Mouse (Mus musculus): ENCODE data around the gene Gcc2. TPM values are rescaled to one million over a fixed set of nuclear protein-coding genes. Genes with fewer than 3 reads are reported as not detected.
"Not testable (repeated sequence)": the region's sequence is repeated elsewhere in the genome, so short reads cannot be mapped to it uniquely, and the experiment has no call there.

The Gcc2 gene
- 10 to 100 TPM; 76.6 to 79.4 TPM for total RNA-seq (2021)
- long read RNA-seq, experiment 1, full-length matches to known transcripts, result 11 of 21 reads
- long read RNA-seq, experiment 1, partial matches to known transcripts, result 8 of 21 reads
- long read RNA-seq, experiment 1, other reads (novel, unspliced or antisense), result 2 of 21 reads
- long read RNA-seq, experiment 2, full-length matches to known transcripts, result 7 of 14 reads
- long read RNA-seq, experiment 2, partial matches to known transcripts, result 6 of 14 reads
- long read RNA-seq, experiment 2, other reads (novel, unspliced or antisense), result 1 of 14 reads

- DNase-seq (ENCODE audit: low spot score in 2 of 2), result peak; percentile 91 to 92
- intact Hi-C loops (cut with DNase I), result loop anchor here (10.0 kb wide), 1 partner anchor 511 kb away; no protein-coding TSS in a partner anchor
These were observed at the start of gene Gcc2 for GRCm38 (mm10) chr10:58255213-58255892. Gcc2 (plus strand) TSS chr10:58255497.

- intact Hi-C loops (cut with DNase I), result no loop called here
- DNase-seq (ENCODE audit: low spot score in 2 of 2), result no peak
These were observed 49.3 kb upstream of the Gcc2 start for GRCm38 (mm10) chr10:58205986-58206385.

- intact Hi-C loops (cut with DNase I), result no loop called here
- DNase-seq (ENCODE audit: low spot score in 2 of 2), result no peak
These were observed 48.5 kb upstream of the Gcc2 start for GRCm38 (mm10) chr10:58206639-58207404.

- no peak for DNase-seq (ENCODE audit: low spot score in 2 of 2)
- intact Hi-C loops (cut with DNase I), result no loop called here
These were observed 45.4 kb upstream of the Gcc2 start for GRCm38 (mm10) chr10:58209710-58210467.

GRCm38 (mm10) chr10:58210514-58210913, 44.8 kb upstream of the Gcc2 start:
- DNase-seq (ENCODE audit: low spot score in 2 of 2), result no peak
- intact Hi-C loops (cut with DNase I), result no loop called here

- intact Hi-C loops (cut with DNase I), result no loop called here
- no peak for DNase-seq (ENCODE audit: low spot score in 2 of 2)
These were observed 44.1 kb upstream of the Gcc2 start for GRCm38 (mm10) chr10:58211213-58211612.

GRCm38 (mm10) chr10:58212230-58212629, 43.1 kb upstream of the Gcc2 start:
- no peak for DNase-seq (ENCODE audit: low spot score in 2 of 2)
- intact Hi-C loops (cut with DNase I), result no loop called here

- DNase-seq (ENCODE audit: low spot score in 2 of 2), result no peak
- intact Hi-C loops (cut with DNase I), result no loop called here
These were observed 40.8 kb upstream of the Gcc2 start for GRCm38 (mm10) chr10:58214497-58214896.

GRCm38 (mm10) chr10:58214934-58215333, 40.4 kb upstream of the Gcc2 start:
- DNase-seq (ENCODE audit: low spot score in 2 of 2), result no peak
- intact Hi-C loops (cut with DNase I), result no loop called here

- intact Hi-C loops (cut with DNase I), result no loop called here
- no peak for DNase-seq (ENCODE audit: low spot score in 2 of 2)
These were observed 39.9 kb upstream of the Gcc2 start for GRCm38 (mm10) chr10:58215353-58215752.

GRCm38 (mm10) chr10:58217366-58217765, 37.9 kb upstream of the Gcc2 start:
- intact Hi-C loops (cut with DNase I), result no loop called here
- DNase-seq (ENCODE audit: low spot score in 2 of 2), result no peak

- no peak for DNase-seq (ENCODE audit: low spot score in 2 of 2)
- intact Hi-C loops (cut with DNase I), result no loop called here
These were observed 34.6 kb upstream of the Gcc2 start for GRCm38 (mm10) chr10:58220726-58221125.

GRCm38 (mm10) chr10:58221571-58221970, 33.7 kb upstream of the Gcc2 start:
- intact Hi-C loops (cut with DNase I); DNase-seq (ENCODE audit: low spot score in 2 of 2): not testable (repeated sequence)

- DNase-seq (ENCODE audit: low spot score in 2 of 2); intact Hi-C loops (cut with DNase I): not testable (repeated sequence)
These were observed 32.1 kb upstream of the Gcc2 start for GRCm38 (mm10) chr10:58223161-58223560.

- intact Hi-C loops (cut with DNase I), result not testable (repeated sequence)
- peak in 1 of 2 experiments; percentile 66 for DNase-seq (ENCODE audit: low spot score in 2 of 2)
These were observed 31.1 kb upstream of the Gcc2 start for GRCm38 (mm10) chr10:58223972-58224805.

GRCm38 (mm10) chr10:58224827-58225785, 30.2 kb upstream of the Gcc2 start, which contains the start of gene AW822073:
AW822073 (minus strand) TSS chr10:58224930.
- intact Hi-C loops (cut with DNase I), result not testable (repeated sequence)

GRCm38 (mm10) chr10:58226357-58226756, 28.9 kb upstream of the Gcc2 start:
- intact Hi-C loops (cut with DNase I); DNase-seq (ENCODE audit: low spot score in 2 of 2): not testable (repeated sequence)

More at GRCm38 (mm10) chr10:58224827-58225785, 30.2 kb upstream of the Gcc2 start, which contains the start of gene AW822073:
- DNase-seq (ENCODE audit: low spot score in 2 of 2), result not testable (repeated sequence)

All from left cerebral cortex, postnatal 14 days (tissue).